Mouse (Mus musculus): ENCODE data around the gene Platr25. TPM values are rescaled to one million over a fixed set of nuclear protein-coding genes. Genes with fewer than 3 reads are reported as not detected.
"Not testable (repeated sequence)": the region's sequence is repeated elsewhere in the genome, so short reads cannot be mapped to it uniquely, and the experiment has no call there.

The Platr25 gene
- polyA plus RNA-seq, 1 experiment from 2014 or later: 28.6 TPM

GRCm38 (mm10) chr13:62684608-62685286, 75.8 kb downstream of the Platr25 start:
- H3K9me3 ChIP-seq (ENCODE audit: control insufficient read depth, low read length): peaks cover 26% of the 10 kb centered on the region

GRCm38 (mm10) chr13:62653369-62653743, 107.2 kb downstream of the Platr25 start:
- Histone ChIP-seq H3K9me3 (ENCODE audit: control insufficient read depth, low read length) (peaks cover 16% of the 10 kb centered on the region; the same call in 1 of the 2 replicates), H3K9ac (ENCODE audit: low read depth, low read length) (peak overlapping the region; percentile 63; the same call in 1 of the 2 replicates), H3K4me1 (ENCODE audit: control insufficient read depth, insufficient read depth, low read length) (no peaks in the 10 kb centered on the region), H3K36me3 (ENCODE audit: control insufficient read depth, insufficient read depth, low read length) (0 out of 2 replicates have a peak, but pooled peaks cover 3% of the 10 kb centered on the region), H3K27ac (replicated peaks; ENCODE audit: low read depth, low read length) (no peak overlapping the region), H3K27me3 (replicated peaks; ENCODE audit: control insufficient read depth, insufficient read depth, low read length) (no peaks in the 10 kb centered on the region), H3K4me2 (ENCODE audit: low read depth, low read length) (peak overlapping the region; percentile 56), H3K4me3 (ENCODE audit: low read depth, low read length) (peak overlapping the region; percentile 54)
- ATAC-seq (ENCODE audit: low read depth): peak; percentile 84; the same call in 1 of the 2 replicates
- no peak for DNase-seq (ENCODE audit: low spot score)
- WGBS: 26% methylated on average over 8 of the region's 8 CpGs

More at GRCm38 (mm10) chr13:62684608-62685286, 75.8 kb downstream of the Platr25 start:
- H3K27ac ChIP-seq (replicated peaks; ENCODE audit: low read depth, low read length); H3K27me3 ChIP-seq (replicated peaks; ENCODE audit: control insufficient read depth, insufficient read depth, low read length); H3K4me1 ChIP-seq (ENCODE audit: control insufficient read depth, insufficient read depth, low read length): not testable (repeated sequence)
- WGBS: under 1% methylated on average over 15 of the region's 20 CpGs
- H3K36me3 ChIP-seq (ENCODE audit: control insufficient read depth, insufficient read depth, low read length): peaks cover 14% of the 10 kb centered on the region; the same call in 1 of the 2 replicates
- DNase-seq (ENCODE audit: low spot score) (peak; percentile 61), ATAC-seq (ENCODE audit: low read depth) (peak; percentile 100)
- peak overlapping the region; percentile 52 for H3K4me2 ChIP-seq (ENCODE audit: low read depth, low read length)
- H3K9ac ChIP-seq (ENCODE audit: low read depth, low read length): peak overlapping the region; percentile 57
- H3K4me3 ChIP-seq (ENCODE audit: low read depth, low read length): peak overlapping the region; percentile 39

- peak; percentile 92 for DNase-seq (ENCODE audit: low spot score)
Measured at GRCm38 (mm10) chr13:62652681-62653368, 107.7 kb downstream of the Platr25 start.

GRCm38 (mm10) chr13:62627071-62627470, 133.4 kb downstream of the Platr25 start:
- H3K36me3 ChIP-seq (ENCODE audit: control insufficient read depth, insufficient read depth, low read length); H3K9me3 ChIP-seq (ENCODE audit: control insufficient read depth, low read length); H3K27me3 ChIP-seq (replicated peaks; ENCODE audit: control insufficient read depth, insufficient read depth, low read length); ATAC-seq (ENCODE audit: low read depth); H3K4me3 ChIP-seq (ENCODE audit: low read depth, low read length); H3K4me2 ChIP-seq (ENCODE audit: low read depth, low read length); H3K27ac ChIP-seq (replicated peaks; ENCODE audit: low read depth, low read length); H3K4me1 ChIP-seq (ENCODE audit: control insufficient read depth, insufficient read depth, low read length); H3K9ac ChIP-seq (ENCODE audit: low read depth, low read length): not testable (repeated sequence)
- 39% methylated on average over 1 of the region's 1 CpGs for WGBS
- DNase-seq (ENCODE audit: low spot score): peak; percentile 19

More at GRCm38 (mm10) chr13:62652681-62653368, 107.7 kb downstream of the Platr25 start:
- not testable (repeated sequence) for H3K27ac ChIP-seq (replicated peaks; ENCODE audit: low read depth, low read length); H3K4me1 ChIP-seq (ENCODE audit: control insufficient read depth, insufficient read depth, low read length); H3K36me3 ChIP-seq (ENCODE audit: control insufficient read depth, insufficient read depth, low read length); H3K27me3 ChIP-seq (replicated peaks; ENCODE audit: control insufficient read depth, insufficient read depth, low read length)
- peak; percentile 99 for ATAC-seq (ENCODE audit: low read depth)
- Histone ChIP-seq H3K4me3 (ENCODE audit: low read depth, low read length) (peak overlapping the region; percentile 54), H3K9me3 (ENCODE audit: control insufficient read depth, low read length) (peaks cover 19% of the 10 kb centered on the region; the same call in 1 of the 2 replicates), H3K9ac (ENCODE audit: low read depth, low read length) (peak overlapping the region; percentile 63), H3K4me2 (ENCODE audit: low read depth, low read length) (peak overlapping the region; percentile 56)
- 2% methylated on average over 16 of the region's 16 CpGs for WGBS

- DNase-seq (ENCODE audit: low spot score) (peak; percentile 2), ATAC-seq (ENCODE audit: low read depth) (peak; percentile 85)
- H3K4me2 ChIP-seq (ENCODE audit: low read depth, low read length): peak overlapping the region; percentile 43
- not testable (repeated sequence) for H3K9me3 ChIP-seq (ENCODE audit: control insufficient read depth, low read length); H3K9ac ChIP-seq (ENCODE audit: low read depth, low read length); H3K27me3 ChIP-seq (replicated peaks; ENCODE audit: control insufficient read depth, insufficient read depth, low read length); H3K36me3 ChIP-seq (ENCODE audit: control insufficient read depth, insufficient read depth, low read length); H3K4me1 ChIP-seq (ENCODE audit: control insufficient read depth, insufficient read depth, low read length); H3K27ac ChIP-seq (replicated peaks; ENCODE audit: low read depth, low read length)
- 4% methylated on average over 7 of the region's 7 CpGs for WGBS
- peak overlapping the region; percentile 39 for H3K4me3 ChIP-seq (ENCODE audit: low read depth, low read length)
Measured at GRCm38 (mm10) chr13:62624277-62624665, 136.2 kb downstream of the Platr25 start.

- Histone ChIP-seq H3K4me2 (ENCODE audit: low read depth, low read length) (peak within 1 kb of the TSS; percentile 43), H3K9ac (ENCODE audit: low read depth, low read length) (peak within 1 kb of the TSS; percentile 38), H3K4me3 (ENCODE audit: low read depth, low read length) (peak within 1 kb of the TSS; percentile 39)
- 0% methylated on average over 15 of the region's 15 CpGs for WGBS
- H3K27me3 ChIP-seq (replicated peaks; ENCODE audit: control insufficient read depth, insufficient read depth, low read length); H3K9me3 ChIP-seq (ENCODE audit: control insufficient read depth, low read length); H3K36me3 ChIP-seq (ENCODE audit: control insufficient read depth, insufficient read depth, low read length); H3K27ac ChIP-seq (replicated peaks; ENCODE audit: low read depth, low read length); H3K4me1 ChIP-seq (ENCODE audit: control insufficient read depth, insufficient read depth, low read length): not testable (repeated sequence)
- peak; percentile 100 for ATAC-seq (ENCODE audit: low read depth)
- peak; percentile 96 for DNase-seq (ENCODE audit: low spot score)
Measured at GRCm38 (mm10) chr13:62623577-62624276, 136.8 kb downstream of the Platr25 start, which contains the start of gene 6720489N17Rik. TSS of gene 6720489N17Rik (minus strand) at chr13:62624182.

MicroRNAs within 50 kb of the gene (microRNA counts, 519-probe panel; counts per million panel counts)
- microRNA mmu-miR-713: 19.3 counts per million

Small RNAs within 50 kb of the gene (microRNA-seq; reads per million reads assigned to microRNA genes)
- gene Gm24020 (ENCODE audit: borderline number of aligned reads) (not detected), gene Gm24588 (ENCODE audit: borderline number of aligned reads) (not detected), gene Mir713 (ENCODE audit: borderline number of aligned reads) (not detected)

Other genes with a start within 250 kb of the Platr25 start
- gene Zfp935, start 202.2 kb downstream of the Platr25 start, polyA plus RNA-seq (2014; fragmentation: Nextera tagmentation; extraction: Ambion mirVana): not detected in 2 replicates
- 14.5 and 18.0 TPM in 2 replicates for gene Zfp934, start 189.5 kb downstream of the Platr25 start, polyA plus RNA-seq (2014; fragmentation: Nextera tagmentation; extraction: Ambion mirVana)
- 10.5 and 12.1 TPM in 2 replicates for gene 6720489N17Rik, start 136.5 kb downstream of the Platr25 start, polyA plus RNA-seq (2014; fragmentation: Nextera tagmentation; extraction: Ambion mirVana)
- 7.5 and 10.5 TPM in 2 replicates for gene Gm5141, start 25.1 kb upstream of the Platr25 start, polyA plus RNA-seq (2014; fragmentation: Nextera tagmentation; extraction: Ambion mirVana)
- 3.1 and 5.4 TPM in 2 replicates for gene Fbp2, start 97.7 kb upstream of the Platr25 start, polyA plus RNA-seq (2014; fragmentation: Nextera tagmentation; extraction: Ambion mirVana)
- 1.2 and 2.0 TPM in 2 replicates for gene Fbp1, start 127.6 kb upstream of the Platr25 start, polyA plus RNA-seq (2014; fragmentation: Nextera tagmentation; extraction: Ambion mirVana)
- gene 2010111I01Rik, start 204.2 kb upstream of the Platr25 start, polyA plus RNA-seq (2014; fragmentation: Nextera tagmentation; extraction: Ambion mirVana): 144 and 166 TPM in 2 replicates

Measured in embryonic facial prominence, embryonic 14.5 days (tissue).